In the genomic region with DNA sequence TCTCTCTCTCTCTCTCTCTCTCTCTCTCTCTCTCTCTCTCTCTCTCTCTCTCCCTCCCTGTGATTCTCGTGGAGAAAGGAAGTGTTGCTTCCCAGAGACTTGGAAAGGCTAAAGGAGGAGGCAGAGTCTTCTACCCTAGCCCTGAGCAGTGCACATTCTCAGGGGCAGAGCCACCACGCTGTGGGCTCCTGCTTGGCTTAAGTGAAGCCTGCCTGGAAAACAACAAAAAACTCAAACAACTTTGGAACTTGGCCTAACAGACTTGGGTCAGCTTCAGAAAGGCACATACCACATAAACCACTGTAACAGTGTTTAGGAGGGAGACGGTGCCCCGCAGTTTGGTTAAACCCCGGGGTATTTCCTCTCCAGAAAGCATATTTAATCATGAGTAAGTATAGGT, we compare ENCODE assay signal across 24 mouse cellular contexts. TPM values are rescaled to one million over a fixed set of nuclear protein-coding genes. Genes with fewer than 3 reads are reported as not detected.
"Had no signal": no experiment of that assay in that cellular context is flagged by ENCODE, and none has a peak within 500 bp of the region (broad histone marks: within the 10 kb centered on the region; RNA-seq: fewer than 3 reads in every experiment).

No protein-coding gene starts in this region.

- H3K4me2 ChIP-seq: neural tube, embryonic 12.5 days; neural tube, embryonic 13.5 days; neural tube, embryonic 15.5 days; stomach, embryonic 15.5 days had no signal

- H3K27me3 ChIP-seq: neural tube, embryonic 12.5 days; neural tube, embryonic 13.5 days; neural tube, embryonic 15.5 days; stomach, embryonic 15.5 days had no signal

- H3K27ac ChIP-seq: neural tube, embryonic 12.5 days; neural tube, embryonic 13.5 days; neural tube, embryonic 15.5 days; stomach, embryonic 15.5 days; stomach, postnatal 0 days had no signal

- H3K4me1 ChIP-seq: neural tube, embryonic 12.5 days; neural tube, embryonic 13.5 days; neural tube, embryonic 15.5 days; stomach, embryonic 15.5 days had no signal

- DNase-seq: retina, postnatal 1 day; right cerebral cortex, adult 18-20 months; right cerebral cortex, postnatal 14 days; right cerebral cortex, postnatal 25 days; right cerebral cortex, postnatal 4 days; spleen, adult 18-20 months; thymus, adult 18-20 months; thymus, adult 2 months; thymus, postnatal 14 days; thymus, postnatal 25 days; thymus, postnatal 36 days had no signal

- H3K9ac ChIP-seq: neural tube, embryonic 12.5 days; neural tube, embryonic 13.5 days; neural tube, embryonic 15.5 days; stomach, embryonic 15.5 days had no signal

- H3K9me3 ChIP-seq: neural tube, embryonic 13.5 days; neural tube, embryonic 15.5 days; stomach, embryonic 15.5 days had no signal

- H3K36me3 ChIP-seq: neural tube, embryonic 12.5 days; neural tube, embryonic 13.5 days; neural tube, embryonic 15.5 days; stomach, embryonic 15.5 days had no signal

- H3K4me3 ChIP-seq: neural tube, embryonic 12.5 days; neural tube, embryonic 13.5 days; neural tube, embryonic 15.5 days; stomach, embryonic 15.5 days had no signal

RNA-seq across cellular contexts. Expression of gene E030025P04Rik, which starts 13.5 kb away (rescaled TPM):
- total RNA-seq: neutrophil, adult 5-6 weeks had no signal
- polyA plus RNA-seq: neural tube, embryonic 12.5 days; neural tube, embryonic 13.5 days; neural tube, embryonic 14.5 days; neural tube, embryonic 15.5 days; small intestine, adult 2 months; spleen, adult 2 months; stomach, embryonic 14.5 days; stomach, embryonic 15.5 days; stomach, embryonic 16.5 days; stomach, postnatal 0 days; testis, adult 2 months; thymus, adult 2 months; thymus, postnatal 0 days had no signal
